Mouse (Mus musculus): ENCODE measurements around the gene Trim15. TPM values are rescaled to one million over a fixed set of nuclear protein-coding genes. Genes with fewer than 3 reads are reported as not detected.
"Not testable (repeated sequence)": the region's sequence is repeated elsewhere in the genome, so short reads cannot be mapped to it uniquely, and the experiment has no call there.

The Trim15 gene
- polyA plus RNA-seq, 1 experiment: not detected

DNA sequence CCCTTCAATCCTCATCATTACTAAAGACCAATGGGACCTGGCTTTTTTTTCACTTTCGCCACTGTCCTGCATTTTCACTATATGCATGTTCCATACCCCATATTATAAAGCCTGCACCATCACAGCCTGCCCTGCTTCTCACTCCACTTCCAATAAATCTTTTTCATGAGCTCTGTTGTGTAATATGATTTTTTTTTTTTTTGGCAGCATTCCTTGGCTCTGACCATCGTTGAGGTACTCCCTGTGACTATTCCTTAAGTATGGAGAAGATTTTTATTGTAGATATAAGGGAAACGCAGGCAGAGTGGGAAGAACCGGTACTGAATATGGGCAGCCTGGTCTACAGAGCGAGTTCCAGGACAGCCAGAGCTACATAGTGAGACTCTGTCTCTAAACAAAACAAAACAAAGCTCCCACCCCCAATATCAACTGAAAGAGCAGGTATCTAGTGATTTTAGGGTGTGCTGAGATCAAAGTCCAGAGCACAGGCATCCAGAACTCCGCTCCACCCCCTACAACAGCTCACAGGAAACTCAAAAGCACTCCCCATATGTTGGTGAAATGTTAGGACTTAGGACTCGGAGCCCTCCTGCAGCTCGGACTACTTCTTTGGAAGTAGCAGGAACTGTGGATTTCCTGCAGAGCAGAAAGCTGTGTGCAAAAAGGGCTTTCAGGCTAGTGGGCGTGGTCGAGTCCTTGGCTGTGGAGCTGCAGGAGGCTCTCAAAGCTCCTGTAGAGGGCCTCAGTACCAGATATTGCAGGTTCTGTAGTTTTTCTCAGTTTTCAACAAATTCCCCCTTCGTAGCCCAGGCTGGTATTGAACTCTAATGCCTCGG is 31.2 kb downstream of the Trim15 start:
- no peaks in the 10 kb centered on the region for H3K9me3 ChIP-seq
- H3K36me3 ChIP-seq (replicated peaks; ENCODE audit: low read length): peaks cover 15% of the 10 kb centered on the region
- TF ChIP-seq FLI1 (IDR thresholded peaks at IDR 0.05; ENCODE audit: low read length) (no peak), GATA1 (IDR thresholded peaks at IDR 0.05; ENCODE audit: borderline replicate concordance, low read length) (no peak)
- peaks cover 46% of the 10 kb centered on the region for H3K4me1 ChIP-seq
- peak overlapping the region; percentile 94 for H3K4me3 ChIP-seq (replicated peaks)
- peaks cover 6% of the 10 kb centered on the region for H3K27me3 ChIP-seq (replicated peaks)

DNA sequence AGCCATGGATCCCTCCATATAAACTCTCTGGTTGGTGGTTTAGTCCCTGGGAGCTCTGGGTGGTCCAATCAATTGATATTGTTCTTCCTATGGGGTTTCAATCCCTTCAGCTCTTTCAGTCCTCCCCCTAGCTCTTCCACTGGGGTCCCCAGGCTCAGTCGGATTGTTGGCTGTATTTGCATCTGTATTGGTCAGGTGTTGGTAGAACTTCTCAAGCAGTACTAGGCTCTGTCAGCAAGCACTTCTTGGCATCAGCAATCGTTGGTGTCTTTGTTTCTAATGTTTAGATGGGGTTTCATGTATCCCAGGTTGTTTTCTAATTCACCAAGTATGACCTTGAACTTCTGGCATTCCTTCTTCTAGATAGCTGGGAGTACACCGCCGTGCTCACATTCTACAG is 34.3 kb downstream of the Trim15 start:
- no peak overlapping the region for H3K4me3 ChIP-seq (replicated peaks)
- H3K27me3 ChIP-seq (replicated peaks): peaks cover 11% of the 10 kb centered on the region
- TF ChIP-seq FLI1 (IDR thresholded peaks at IDR 0.05; ENCODE audit: low read length): no peak
- no peak for TF ChIP-seq GATA1 (IDR thresholded peaks at IDR 0.05; ENCODE audit: borderline replicate concordance, low read length)
- no peaks in the 10 kb centered on the region for H3K36me3 ChIP-seq (replicated peaks; ENCODE audit: low read length)
- no peaks in the 10 kb centered on the region for H3K9me3 ChIP-seq
- peaks cover 24% of the 10 kb centered on the region for H3K4me1 ChIP-seq

DNA sequence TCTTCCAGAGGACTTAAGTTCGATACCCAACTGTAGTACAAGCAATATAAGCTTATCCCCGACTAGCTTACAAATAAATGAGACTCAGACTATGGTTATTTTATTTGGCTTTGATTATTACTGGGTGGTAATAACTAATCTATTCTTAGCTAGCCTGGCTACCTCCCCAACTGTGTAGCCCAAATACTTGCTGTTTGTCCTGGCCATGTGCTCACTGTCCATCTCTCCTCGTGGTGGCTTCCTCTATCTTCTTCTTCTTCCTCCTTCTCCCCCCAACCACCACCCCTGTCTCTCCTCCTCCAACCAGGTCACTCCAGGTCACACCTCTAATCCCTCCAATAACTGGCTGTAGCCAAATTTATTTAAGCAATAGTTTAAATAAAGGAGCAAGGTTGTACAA is 36.5 kb downstream of the Trim15 start:
- peaks cover 7% of the 10 kb centered on the region for H3K4me1 ChIP-seq
- no peaks in the 10 kb centered on the region for H3K9me3 ChIP-seq
- H3K27me3 ChIP-seq (replicated peaks): peaks cover 11% of the 10 kb centered on the region
- H3K4me3 ChIP-seq (replicated peaks): no peak overlapping the region
- H3K36me3 ChIP-seq (replicated peaks; ENCODE audit: low read length): no peaks in the 10 kb centered on the region
- no peak for TF ChIP-seq FLI1 (IDR thresholded peaks at IDR 0.05; ENCODE audit: low read length)
- no peak for TF ChIP-seq GATA1 (IDR thresholded peaks at IDR 0.05; ENCODE audit: borderline replicate concordance, low read length)

DNA sequence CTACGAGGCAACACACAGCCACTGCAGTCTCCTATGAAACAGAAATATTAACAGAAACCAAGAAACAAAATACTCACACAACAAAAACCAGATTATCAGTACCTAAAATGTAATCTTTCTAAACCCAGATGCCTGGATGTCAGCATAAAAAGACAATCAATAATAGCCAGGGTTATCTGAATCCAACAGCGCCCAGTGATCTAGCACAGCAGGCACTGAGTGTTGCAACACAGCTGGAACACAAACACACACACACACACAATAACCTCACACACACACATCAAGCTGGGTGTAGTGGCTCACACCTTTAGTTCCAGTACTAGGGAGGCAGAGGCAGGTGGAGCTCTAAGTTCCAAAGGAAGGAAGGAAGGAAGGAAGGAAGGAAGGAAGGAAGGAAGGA is 38.5 kb downstream of the Trim15 start:
- TF ChIP-seq GATA1 (IDR thresholded peaks at IDR 0.05; ENCODE audit: borderline replicate concordance, low read length) (no peak), FLI1 (IDR thresholded peaks at IDR 0.05; ENCODE audit: low read length) (no peak)
- H3K4me1 ChIP-seq: peaks cover 9% of the 10 kb centered on the region
- H3K36me3 ChIP-seq (replicated peaks; ENCODE audit: low read length): no peaks in the 10 kb centered on the region
- H3K27me3 ChIP-seq (replicated peaks): peaks cover 5% of the 10 kb centered on the region
- H3K9me3 ChIP-seq: no peaks in the 10 kb centered on the region
- no peak overlapping the region for H3K4me3 ChIP-seq (replicated peaks)

DNA sequence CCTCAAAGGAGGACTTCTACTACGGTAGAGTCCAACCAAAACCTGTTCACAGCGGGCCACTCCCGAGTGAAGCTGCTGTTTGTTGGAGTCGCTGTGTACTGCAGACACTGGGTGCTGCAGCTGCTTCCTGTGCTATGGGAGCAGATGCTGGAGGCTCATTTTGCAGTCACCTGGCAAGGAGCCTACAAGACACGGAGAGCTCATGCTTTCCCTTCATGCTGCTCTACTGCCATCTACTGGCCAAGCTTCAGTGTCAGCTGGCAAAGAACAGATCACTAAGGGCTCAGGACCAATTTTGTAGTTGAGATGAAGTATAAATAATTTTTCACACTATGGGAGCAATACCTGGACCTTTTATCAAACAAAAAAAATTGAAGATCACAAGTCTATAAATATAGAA is 41.0 kb downstream of the Trim15 start:
- H3K36me3 ChIP-seq (replicated peaks; ENCODE audit: low read length); H3K4me3 ChIP-seq (replicated peaks); H3K4me1 ChIP-seq; H3K9me3 ChIP-seq; H3K27me3 ChIP-seq (replicated peaks): not testable (repeated sequence)

DNA sequence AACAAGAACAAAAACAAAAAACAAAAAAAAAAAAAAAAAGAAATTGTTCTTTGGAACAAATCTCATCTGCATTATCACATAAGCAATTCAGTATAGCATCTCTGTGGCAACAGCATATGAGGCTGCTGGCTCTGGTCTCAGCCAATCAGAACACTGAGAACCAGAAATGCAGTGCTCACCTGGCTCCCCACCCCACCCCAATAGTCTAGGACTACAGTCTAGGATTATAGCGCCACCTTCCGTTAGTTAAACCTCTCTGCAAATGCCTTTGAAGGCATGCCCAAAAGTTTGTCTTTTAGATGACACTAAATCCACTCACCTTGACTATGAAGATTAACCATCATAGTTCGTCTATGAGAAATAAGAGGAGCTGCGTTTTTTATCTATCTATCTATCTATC is 41.5 kb downstream of the Trim15 start:
- H3K4me1 ChIP-seq: peaks cover 9% of the 10 kb centered on the region
- TF ChIP-seq GATA1 (IDR thresholded peaks at IDR 0.05; ENCODE audit: borderline replicate concordance, low read length): no peak
- no peak for TF ChIP-seq FLI1 (IDR thresholded peaks at IDR 0.05; ENCODE audit: low read length)
- H3K9me3 ChIP-seq: no peaks in the 10 kb centered on the region
- no peak overlapping the region for H3K4me3 ChIP-seq (replicated peaks)
- H3K27me3 ChIP-seq (replicated peaks): peaks cover 7% of the 10 kb centered on the region
- no peaks in the 10 kb centered on the region for H3K36me3 ChIP-seq (replicated peaks; ENCODE audit: low read length)

DNA sequence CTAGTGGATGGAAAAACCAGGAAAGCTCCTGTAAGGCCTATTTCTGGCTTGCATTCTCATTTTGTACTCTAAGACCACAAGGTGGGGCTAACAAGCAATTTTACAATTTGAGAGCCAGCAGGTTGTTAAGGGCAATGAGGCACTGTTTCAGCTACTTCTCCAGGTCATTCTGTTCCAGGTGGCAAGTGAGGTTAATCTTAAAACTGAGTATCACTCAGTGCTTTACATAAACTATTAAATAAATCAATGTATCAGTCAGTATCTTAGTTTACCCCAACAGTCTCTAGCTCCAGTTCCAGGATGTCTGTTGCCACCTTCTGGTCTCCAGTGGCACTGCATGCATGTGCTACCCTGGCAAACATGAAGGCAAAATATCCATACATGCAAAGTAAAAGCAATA is 43.0 kb downstream of the Trim15 start:
- H3K9me3 ChIP-seq: no peaks in the 10 kb centered on the region
- H3K27me3 ChIP-seq (replicated peaks): peaks cover 10% of the 10 kb centered on the region
- no peak overlapping the region for H3K4me3 ChIP-seq (replicated peaks)
- peaks cover 9% of the 10 kb centered on the region for H3K4me1 ChIP-seq
- TF ChIP-seq FLI1 (IDR thresholded peaks at IDR 0.05; ENCODE audit: low read length) (no peak), GATA1 (IDR thresholded peaks at IDR 0.05; ENCODE audit: borderline replicate concordance, low read length) (no peak)
- no peaks in the 10 kb centered on the region for H3K36me3 ChIP-seq (replicated peaks; ENCODE audit: low read length)

DNA sequence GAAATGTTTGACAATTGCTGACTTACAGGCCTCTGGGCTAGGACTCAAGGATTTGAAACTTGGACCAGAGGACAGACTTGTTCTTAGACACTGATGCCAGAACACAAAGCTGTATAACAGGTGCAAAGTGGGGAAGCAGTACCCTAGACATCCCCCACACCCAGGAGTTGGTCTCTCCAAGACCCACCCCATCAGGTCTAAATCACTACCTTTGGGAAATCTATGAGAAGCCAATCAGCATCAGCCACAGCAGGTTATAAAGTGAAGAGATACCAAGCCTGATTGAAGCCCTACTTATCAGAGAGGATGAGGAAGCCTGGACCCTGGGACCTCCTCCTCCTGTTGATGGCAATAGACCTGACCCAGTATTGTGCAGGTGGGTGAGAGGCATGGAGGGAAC is 55.1 kb downstream of the Trim15 start, which contains the start of gene H2-M10.6:
TSS of gene H2-M10.6 (plus strand) at position 301 of the 400 bp plus-strand sequence.
- no peak for TF ChIP-seq GATA1 (IDR thresholded peaks at IDR 0.05; ENCODE audit: borderline replicate concordance, low read length)
- TF ChIP-seq FLI1 (IDR thresholded peaks at IDR 0.05; ENCODE audit: low read length): no peak
- Histone ChIP-seq H3K27me3 (replicated peaks) (peaks cover 13% of the 10 kb centered on the region), H3K4me1 (no peaks in the 10 kb centered on the region), H3K36me3 (replicated peaks; ENCODE audit: low read length) (no peaks in the 10 kb centered on the region), H3K9me3 (no peaks in the 10 kb centered on the region), H3K4me3 (replicated peaks) (no peak within 1 kb of the TSS)

Other genes with a start within 250 kb of the Trim15 start
- not detected in 2 replicates for gene H2-M9, start 224.5 kb downstream of the Trim15 start, polyA plus RNA-seq (2012; ENCODE audit: insufficient read depth, low replicate concordance)
- gene H2-M1, start 195.0 kb downstream of the Trim15 start, polyA plus RNA-seq (2012; ENCODE audit: insufficient read depth, low replicate concordance): not detected in 2 replicates
- not detected in 2 replicates for gene H2-M10.5, start 94.3 kb downstream of the Trim15 start, polyA plus RNA-seq (2012; ENCODE audit: insufficient read depth, low replicate concordance)
- not detected in 2 replicates for gene H2-M10.6, start 55.0 kb downstream of the Trim15 start, polyA plus RNA-seq (2012; ENCODE audit: insufficient read depth, low replicate concordance)
- gene Trim26, start 30.1 kb downstream of the Trim15 start, polyA plus RNA-seq (2012; ENCODE audit: insufficient read depth, low replicate concordance): 2.1 and 17.7 TPM in 2 replicates
- 0.27 TPM in 1 of 2 replicates, not detected in the other for gene Trim10, start 2.4 kb upstream of the Trim15 start, polyA plus RNA-seq (2012; ENCODE audit: insufficient read depth, low replicate concordance)
- not detected in 2 replicates for gene Trim40, start 22.9 kb upstream of the Trim15 start, polyA plus RNA-seq (2012; ENCODE audit: insufficient read depth, low replicate concordance)
- gene Trim31, start 30.9 kb upstream of the Trim15 start, polyA plus RNA-seq (2012; ENCODE audit: insufficient read depth, low replicate concordance): not detected in 2 replicates
- not detected in 2 replicates for gene Rnf39, start 75.7 kb upstream of the Trim15 start, polyA plus RNA-seq (2012; ENCODE audit: insufficient read depth, low replicate concordance)
- 504 and 1,093 TPM in 2 replicates for gene Ppp1r11, start 84.5 kb upstream of the Trim15 start, polyA plus RNA-seq (2012; ENCODE audit: insufficient read depth, low replicate concordance)
- gene Znrd1, start 91.3 kb upstream of the Trim15 start, polyA plus RNA-seq (2012; ENCODE audit: insufficient read depth, low replicate concordance): 2.1 and 2.6 TPM in 2 replicates
- 0.85 TPM in 1 of 2 replicates, not detected in the other for gene Znrd1as, start 91.4 kb upstream of the Trim15 start, polyA plus RNA-seq (2012; ENCODE audit: insufficient read depth, low replicate concordance)
- not detected in 2 replicates for gene 2410137M14Rik, start 114.0 kb upstream of the Trim15 start, polyA plus RNA-seq (2012; ENCODE audit: insufficient read depth, low replicate concordance)
- not detected in 2 replicates for gene H2-M5, start 122.3 kb upstream of the Trim15 start, polyA plus RNA-seq (2012; ENCODE audit: insufficient read depth, low replicate concordance)
- gene Zfp57, start 134.0 kb upstream of the Trim15 start, polyA plus RNA-seq (2012; ENCODE audit: insufficient read depth, low replicate concordance): 3.5 TPM in 1 of 2 replicates, not detected in the other
- not detected in 2 replicates for gene Mog, start 156.2 kb upstream of the Trim15 start, polyA plus RNA-seq (2012; ENCODE audit: insufficient read depth, low replicate concordance)
- 1.6 and 1.7 TPM in 2 replicates for gene Gabbr1, start 178.8 kb upstream of the Trim15 start, polyA plus RNA-seq (2012; ENCODE audit: insufficient read depth, low replicate concordance)
- gene Olfr90, start 221.3 kb upstream of the Trim15 start, polyA plus RNA-seq (2012; ENCODE audit: insufficient read depth, low replicate concordance): not detected in 2 replicates
- gene Olfr91, start 231.1 kb upstream of the Trim15 start, polyA plus RNA-seq (2012; ENCODE audit: insufficient read depth, low replicate concordance): not detected in 2 replicates

Measured in megakaryocyte, embryonic 14.5 days (primary cell).